Mouse (Mus musculus) MEL (cell line): ENCODE measurements around the gene Lrriq4. TPM values are rescaled to one million over a fixed set of nuclear protein-coding genes. Genes with fewer than 3 reads are reported as not detected.

ENCODE experiments used
- DNase-seq: peaks from one replicate; pipeline ENCODE4 v3.0.0; 2011; ENCODE audit warnings: low read depth, low spot score
- H3K27ac ChIP-seq: 2 replicates; pipeline ENCODE4 v1.5.1; 2012; ENCODE audit warnings: low read depth, mild to moderate bottlenecking, control low read depth, low read length, moderate library complexity; ENCODE audit not compliant: control insufficient read depth
- H3K27me3 ChIP-seq, 2 experiments: fragments of 150-350 bp in 1 of 2; sonication (generic) in 1 of 2; 2 replicates each; pipeline ENCODE4 v1.6.1; 2012; ENCODE audit warnings: low read length in 2 of 2, mild to moderate bottlenecking in 2 of 2, improper control_type of control experiment in 1 of 2, moderate library complexity in 1 of 2; ENCODE audit not compliant: insufficient read depth in 2 of 2, control insufficient read depth in 1 of 2
- H3K36me3 ChIP-seq, 2 experiments: 2 replicates each; pipeline ENCODE4 v1.6.1; 2012 to 2014; ENCODE audit warnings: low read length in 2 of 2, improper control_type of control experiment in 1 of 2, inconsistent platforms in 1 of 2, mild to moderate bottlenecking in 1 of 2; ENCODE audit not compliant: insufficient read depth in 2 of 2, control insufficient read depth in 1 of 2
- H3K4me1 ChIP-seq, 2 experiments: fragments of 150-350 bp in 1 of 2; sonication (generic) in 1 of 2; 2 replicates each; pipeline ENCODE4 v1.6.1; 2012; ENCODE audit warnings: low read length in 2 of 2, improper control_type of control experiment in 1 of 2, mild to moderate bottlenecking in 1 of 2; ENCODE audit not compliant: insufficient read depth in 2 of 2, control insufficient read depth in 1 of 2
- H3K4me3 ChIP-seq, 2 experiments: fragments of 150-350 bp in 1 of 2; sonication (generic) in 1 of 2; 2 replicates each; pipeline ENCODE4 v1.5.1; 2012; ENCODE audit warnings: low read depth in 2 of 2, low read length in 2 of 2, mild to moderate bottlenecking in 2 of 2, moderate library complexity in 2 of 2, control low read depth in 1 of 2, improper control_type of control experiment in 1 of 2; ENCODE audit not compliant: control insufficient read depth in 1 of 2, insufficient read depth in 1 of 2
- H3K79me2 ChIP-seq: 2 replicates; pipeline ENCODE4 v1.6.1; 2012; ENCODE audit warnings: mild to moderate bottlenecking, low read length, moderate library complexity; ENCODE audit not compliant: control insufficient read depth, poor library complexity, insufficient read depth
- H3K9ac ChIP-seq: 2 replicates; pipeline ENCODE4 v1.6.1; 2012; ENCODE audit warnings: low read depth, mild to moderate bottlenecking, control low read depth, low read length, moderate library complexity; ENCODE audit not compliant: control insufficient read depth, poor library complexity, severe bottlenecking
- H3K9me3 ChIP-seq: fragments of 150-350 bp; sonication (generic); replicated peaks from 2 replicates; pipeline ENCODE4 v1.6.1; 2012; ENCODE audit warnings: mild to moderate bottlenecking, low read length, improper control_type of control experiment, moderate library complexity; ENCODE audit not compliant: insufficient read depth
- CHD2 ChIP-seq: IDR thresholded peaks from 2 replicates; pipeline ENCODE4 v1.6.1; 2011; ENCODE audit warnings: low read length, improper control_type of control experiment
- CTCF ChIP-seq, 3 experiments: IDR thresholded peaks in 2 of 3; conservative IDR thresholded peaks in 1 of 3; 2 replicates each; pipeline ENCODE4 v1.5.1; 2011 to 2012; ENCODE audit warnings: low read length in 3 of 3, low read depth in 2 of 3, mild to moderate bottlenecking in 2 of 3, improper control_type of control experiment in 1 of 3, inconsistent platforms in 1 of 3, mixed read lengths in 1 of 3, moderate library complexity in 1 of 3; ENCODE audit not compliant: control insufficient read depth in 1 of 3, insufficient read depth in 1 of 3, poor library complexity in 1 of 3, severe bottlenecking in 1 of 3
- E2F4 ChIP-seq: IDR thresholded peaks from 2 replicates; pipeline ENCODE4 v1.6.1; 2011; ENCODE audit warnings: low read depth, low read length, improper control_type of control experiment, borderline replicate concordance
- GABPA ChIP-seq: IDR thresholded peaks from 2 replicates; pipeline ENCODE4 v1.6.1; 2012; ENCODE audit warnings: low read depth, mild to moderate bottlenecking, inconsistent platforms, low read length, improper control_type of control experiment, moderate library complexity
- GATA1 ChIP-seq: IDR thresholded peaks from 2 replicates; pipeline ENCODE4 v1.6.1; 2011; ENCODE audit warnings: low read depth, low read length, improper control_type of control experiment
- MAX ChIP-seq: IDR thresholded peaks from 2 replicates; pipeline ENCODE4 v1.6.1; 2011; ENCODE audit warnings: low read length, improper control_type of control experiment
- MEF2A ChIP-seq: IDR thresholded peaks from 2 replicates; pipeline ENCODE4 v1.6.1; 2014; ENCODE audit warnings: low read depth, mild to moderate bottlenecking, inconsistent platforms, low read length, improper control_type of control experiment; ENCODE audit not compliant: poor library complexity, insufficient replicate concordance, severe bottlenecking; ENCODE audit errors: extremely low read depth
- MYB ChIP-seq: IDR thresholded peaks from 2 replicates; pipeline ENCODE4 v1.6.1; 2011; ENCODE audit warnings: mild to moderate bottlenecking, low read depth, low read length, improper control_type of control experiment
- NELFE ChIP-seq: IDR thresholded peaks from 2 replicates; pipeline ENCODE4 v1.6.1; 2011; ENCODE audit warnings: low read depth, low read length, improper control_type of control experiment
- POLR2AphosphoS2 ChIP-seq: IDR thresholded peaks from 2 replicates; pipeline ENCODE4 v1.6.1; 2011; ENCODE audit warnings: low read length, improper control_type of control experiment
- RCOR1 ChIP-seq: IDR thresholded peaks from 2 replicates; pipeline ENCODE4 v1.6.1; 2012; ENCODE audit warnings: low read depth, mild to moderate bottlenecking, inconsistent platforms, low read length, improper control_type of control experiment
- SIN3A ChIP-seq: IDR thresholded peaks from 2 replicates; pipeline ENCODE4 v1.6.1; 2012; ENCODE audit warnings: low read length, improper control_type of control experiment, inconsistent platforms
- SMC3 ChIP-seq: IDR thresholded peaks from 2 replicates; pipeline ENCODE4 v1.6.1; 2011; ENCODE audit warnings: low read depth, low read length, improper control_type of control experiment
- TAL1 ChIP-seq: IDR thresholded peaks from 2 replicates; pipeline ENCODE4 v1.6.1; 2012; ENCODE audit warnings: mild to moderate bottlenecking, inconsistent platforms, low read length, moderate library complexity, mixed read lengths
- UBTF ChIP-seq: IDR thresholded peaks from 2 replicates; pipeline ENCODE4 v1.6.1; 2012; ENCODE audit warnings: low read depth, mild to moderate bottlenecking, inconsistent platforms, low read length, improper control_type of control experiment, moderate library complexity, borderline replicate concordance; ENCODE audit not compliant: insufficient read depth
- USF1 ChIP-seq: IDR thresholded peaks from 2 replicates; pipeline ENCODE4 v1.6.1; 2014; ENCODE audit warnings: low read depth, mild to moderate bottlenecking, inconsistent platforms, low read length, improper control_type of control experiment, moderate library complexity
- USF2 ChIP-seq, 2 experiments: IDR thresholded peaks; 2 replicates each; pipeline ENCODE4 v1.6.1; 2011 to 2012; ENCODE audit warnings: improper control_type of control experiment in 2 of 2, low read length in 2 of 2, borderline replicate concordance in 1 of 2, inconsistent platforms in 1 of 2, low read depth in 1 of 2, mild to moderate bottlenecking in 1 of 2; ENCODE audit not compliant: insufficient read depth in 1 of 2
- ZC3H11A ChIP-seq: IDR thresholded peaks from 2 replicates; pipeline ENCODE4 v1.6.1; 2012; ENCODE audit warnings: low read depth, mild to moderate bottlenecking, inconsistent platforms, low read length, improper control_type of control experiment
- polyA plus RNA-seq, 2 experiments: library from polyadenylated mRNA; stranded (reverse) in 1 of 2; unstranded in 1 of 2; fragments of >175 nt in 1 of 2; fragments of >200 nt in 1 of 2; gene quantifications; 2 replicates each; pipeline versions ENCODE4 v1.2.1 to v1.2.4; 2012; ENCODE audit warnings: low replicate concordance in 2 of 2, low read depth in 1 of 2; ENCODE audit not compliant: insufficient read length in 2 of 2, insufficient read depth in 1 of 2, missing spikeins in 1 of 2
- total RNA-seq: library from RNA; depleted of rRNA; stranded (reverse); fragments of 300-350 nt; gene quantifications from 2 replicates; pipeline ENCODE4 v1.2.3, GENCODE M21; 2012

Gene Lrriq4
- total and polyA plus RNA-seq, 3 experiments, result not detected

DNA sequence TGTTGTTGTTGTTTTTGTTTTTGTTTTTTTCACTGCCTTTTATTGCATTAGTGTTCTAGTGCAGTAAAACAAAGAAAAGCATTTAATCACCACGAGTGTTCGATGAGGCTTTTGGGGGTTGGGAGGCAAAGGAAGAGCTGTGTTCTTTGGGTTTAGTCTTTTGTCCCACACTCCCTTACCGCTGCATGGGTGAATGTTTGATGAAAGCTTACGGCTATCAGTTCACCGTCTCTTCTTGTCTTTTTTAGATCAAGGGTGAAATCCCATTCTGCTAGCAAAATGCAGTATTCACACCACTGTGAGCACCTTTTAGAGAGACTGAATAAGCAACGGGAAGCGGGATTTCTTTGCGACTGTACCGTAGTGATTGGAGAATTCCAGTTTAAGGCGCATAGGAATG lies 41.1 kb upstream of the Lrriq4 start:
- Histone ChIP-seq H3K4me1 (peaks cover 0 to 8% of the 10 kb centered on the region in 2 experiments; a peak in 2 of 4 replicates), H3K27me3 (no peaks in the 10 kb centered on the region), H3K4me3 (peak overlapping the region; percentile 72 to 95), H3K9ac (peak overlapping the region; percentile 78), H3K79me2 (peaks cover 14% of the 10 kb centered on the region), H3K27ac (no peak overlapping the region), H3K9me3 (no peaks in the 10 kb centered on the region), H3K36me3 (peaks cover 8 to 14% of the 10 kb centered on the region in 2 experiments; a peak in 3 of 4 replicates)
- no peak for TF ChIP-seq USF2 (IDR thresholded peaks at IDR 0.05; ENCODE audit: borderline replicate concordance in 1 of 2, insufficient read depth in 1 of 2, low read depth in 1 of 2, low read length in 2 of 2)
- no peak for TF ChIP-seq NELFE
- TF ChIP-seq RCOR1, result no peak
- TF ChIP-seq POLR2AphosphoS2, result no peak
- TF ChIP-seq ZC3H11A, result no peak
- no peak for DNase-seq

DNA sequence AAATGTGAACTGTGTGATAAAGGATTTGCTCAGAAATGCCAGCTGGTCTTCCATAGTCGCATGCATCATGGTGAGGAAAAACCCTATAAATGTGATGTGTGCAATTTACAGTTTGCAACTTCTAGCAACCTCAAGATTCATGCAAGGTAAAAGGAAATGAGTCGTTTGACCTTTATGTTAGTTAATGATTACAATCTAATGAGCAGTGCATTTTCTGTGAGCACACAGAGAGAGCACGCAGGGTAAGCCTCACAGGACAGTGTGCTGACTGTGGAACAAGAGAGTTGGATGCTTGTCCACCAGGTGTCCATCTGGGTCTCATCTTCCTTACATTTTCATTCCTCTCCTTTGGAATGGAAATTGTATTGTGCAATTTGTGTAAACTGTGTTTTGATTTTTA lies 35.3 kb upstream of the Lrriq4 start:
- no peak for DNase-seq
- peaks cover 0 to 33% of the 10 kb centered on the region in 2 experiments; a peak in 3 of 4 replicates for H3K36me3 ChIP-seq
- no peak overlapping the region for H3K4me3 ChIP-seq
- H3K27ac ChIP-seq, result no peak overlapping the region
- H3K27me3 ChIP-seq, result no peaks in the 10 kb centered on the region
- no peak overlapping the region for H3K9ac ChIP-seq
- H3K9me3 ChIP-seq, result no peaks in the 10 kb centered on the region
- peaks cover 5% of the 10 kb centered on the region; the same call in 1 of the 2 replicates for H3K79me2 ChIP-seq
- no peak for TF ChIP-seq GATA1
- no peak for TF ChIP-seq MEF2A
- no peak for TF ChIP-seq TAL1
- no peak for TF ChIP-seq MAX
- no peak for TF ChIP-seq CHD2
- no peak for TF ChIP-seq SMC3
- no peak for TF ChIP-seq USF1
- no peaks in the 10 kb centered on the region for H3K4me1 ChIP-seq

DNA sequence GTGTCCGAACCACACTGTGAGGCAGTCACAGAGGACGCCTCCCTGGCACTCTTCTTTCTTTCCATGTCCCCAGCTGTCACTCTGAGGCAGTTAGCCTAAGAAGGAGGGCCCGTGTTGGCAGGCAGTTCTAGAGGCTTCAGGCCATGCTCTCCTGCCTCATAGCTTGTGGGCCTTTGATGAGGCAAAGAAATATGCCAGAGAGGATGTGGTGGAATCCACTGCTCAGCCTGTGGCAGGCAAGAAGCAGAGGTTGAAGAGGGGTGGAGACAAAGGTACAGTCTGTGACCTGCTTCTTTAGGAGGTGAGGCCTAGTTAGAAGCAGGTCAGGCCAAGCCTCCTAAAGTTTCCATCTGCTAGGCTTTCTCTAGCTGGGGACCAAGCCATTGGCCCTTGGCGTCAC lies 33.4 kb upstream of the Lrriq4 start:
- H3K4me3 ChIP-seq, result no peak overlapping the region
- no peaks in the 10 kb centered on the region for H3K4me1 ChIP-seq
- no peaks in the 10 kb centered on the region for H3K27me3 ChIP-seq
- H3K27ac ChIP-seq, result no peak overlapping the region
- H3K79me2 ChIP-seq, result peaks cover 2% of the 10 kb centered on the region; the same call in 1 of the 2 replicates
- H3K36me3 ChIP-seq, result peaks cover 0 to 34% of the 10 kb centered on the region in 2 experiments; a peak in 3 of 4 replicates
- TF ChIP-seq ZC3H11A (no peak), TAL1 (no peak), USF2 (IDR thresholded peaks at IDR 0.05; ENCODE audit: borderline replicate concordance in 1 of 2, insufficient read depth in 1 of 2, low read depth in 1 of 2, low read length in 2 of 2) (no peak), GABPA (no peak), MYB (no peak), MEF2A (no peak), SMC3 (no peak), CTCF (IDR thresholded peaks at IDR 0.05 in 2 of 3, conservative IDR thresholded peaks at IDR 0.05 in 1 of 3; ENCODE audit: control insufficient read depth in 1 of 3, insufficient read depth in 1 of 3, low read depth in 2 of 3, low read length in 3 of 3, poor library complexity in 1 of 3, severe bottlenecking in 1 of 3) (no peak), SIN3A (no peak), UBTF (no peak), E2F4 (no peak)
- TF ChIP-seq, all 39 proteins: peak for 0
- no peak overlapping the region for H3K9ac ChIP-seq
- no peak for DNase-seq
- no peaks in the 10 kb centered on the region for H3K9me3 ChIP-seq
